Mouse (Mus musculus) lung, adult 2 months (tissue): Measurements from ENCODE around the gene Slfn8.

Experiments
- CTCF ChIP-seq: fragments of 200-500 bp; IDR thresholded peaks from 2 replicates; pipeline ENCODE4 v1.5.1; 2011; ENCODE audit warnings: mild to moderate bottlenecking, low read length, control low read depth; ENCODE audit not compliant: insufficient read depth
- POLR2A ChIP-seq: fragments of 200-500 bp; IDR thresholded peaks from 2 replicates; pipeline ENCODE4 v1.6.1; 2011; ENCODE audit warnings: low read depth, mild to moderate bottlenecking, control low read depth, low read length, borderline replicate concordance; ENCODE audit errors: extremely low read depth

GRCm38 (mm10) chr11:83063941-83064349 is 43.3 kb upstream of the Slfn8 start:
- TF ChIP-seq CTCF = no peak
- no peak for TF ChIP-seq POLR2A
